Mouse (Mus musculus): ENCODE measurements around the gene Ak6.

DNA sequence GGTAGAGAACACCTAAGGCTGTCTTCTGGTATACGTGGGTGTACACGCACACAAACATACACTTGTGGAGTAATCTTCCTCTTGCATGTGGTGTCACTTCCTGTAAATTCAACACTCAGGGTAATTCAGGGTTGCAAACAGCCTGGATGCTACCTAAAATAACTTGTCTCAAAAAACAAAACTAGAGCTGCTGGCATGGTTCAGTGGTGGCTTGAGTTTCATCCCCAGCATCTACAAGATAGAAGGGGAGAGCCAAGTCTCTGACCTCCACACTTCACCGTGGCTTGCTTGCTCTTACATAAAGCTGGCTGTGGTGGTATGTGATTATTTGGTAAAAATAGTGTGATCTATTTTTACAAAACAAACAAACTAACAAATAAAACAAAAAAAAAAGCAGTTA, 46.8 kb downstream of the Ak6 start:
- TF ChIP-seq CTCF (IDR thresholded peaks at IDR 0.05; ENCODE audit: borderline replicate concordance, insufficient read depth, low read depth, low read length), result no peak
- no peak for TF ChIP-seq POLR2A (IDR thresholded peaks at IDR 0.05; ENCODE audit: borderline replicate concordance, insufficient read depth, low read length)
